Mouse (Mus musculus) urinary bladder, postnatal 36 days (tissue): Measurements from ENCODE around the gene Ryr1.

Experiments
- DNase-seq, 2 experiments: peaks; one replicate each; pipeline ENCODE4 v3.0.0; 2022; ENCODE audit warnings: low spot score in 2 of 2, mixed read lengths in 1 of 2

Ryr1 gene

DNA sequence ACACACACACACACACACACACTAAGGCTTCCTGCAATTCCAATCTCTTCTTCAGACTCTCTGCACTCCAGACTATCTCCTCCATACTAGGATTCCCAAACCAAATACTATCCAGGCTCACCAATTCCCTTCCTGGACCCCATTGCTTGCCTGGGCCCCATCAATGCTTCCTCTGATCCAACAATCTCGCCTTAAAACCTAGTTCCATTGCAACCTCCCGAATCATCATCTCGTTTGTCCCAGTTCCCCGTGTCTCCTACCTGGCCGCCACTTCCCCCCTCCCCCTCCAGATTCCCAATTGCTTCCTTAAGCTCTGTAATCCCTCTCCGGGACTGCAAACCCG, 163.4 kb downstream of the Ryr1 start:
- DNase-seq: no peak

DNA sequence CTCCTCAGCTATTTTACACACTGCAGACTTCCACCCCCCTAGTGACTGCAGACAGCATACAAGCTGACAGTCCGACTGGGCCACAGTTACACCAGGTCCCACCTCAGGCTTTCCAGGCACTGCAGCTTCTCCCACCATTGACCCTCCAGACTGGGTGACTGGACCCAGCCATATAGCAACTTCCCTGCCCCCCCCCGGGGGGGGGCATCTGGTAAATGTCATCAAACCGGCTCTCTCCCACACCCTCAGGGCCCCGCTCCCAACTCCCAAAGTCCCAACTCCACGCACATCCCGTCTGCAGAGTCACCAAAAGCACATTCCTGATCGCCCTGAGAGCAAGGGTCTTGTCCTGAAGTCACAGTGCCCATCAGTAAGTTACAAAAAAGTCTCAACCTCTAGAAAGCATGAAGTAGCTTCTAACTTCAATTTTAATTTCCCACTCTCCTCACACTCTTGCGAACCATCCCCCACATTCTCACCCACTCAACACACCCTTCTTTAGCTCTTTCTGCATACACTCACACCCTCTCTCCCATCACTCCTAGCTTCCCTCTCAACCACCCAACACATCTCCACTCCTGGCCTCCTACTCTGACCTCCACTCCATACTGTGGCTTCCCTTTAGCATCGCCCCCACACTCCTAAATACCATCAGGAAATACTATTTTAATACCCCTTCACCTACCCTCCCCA, 164.5 kb downstream of the Ryr1 start:
- no peak for DNase-seq

DNA sequence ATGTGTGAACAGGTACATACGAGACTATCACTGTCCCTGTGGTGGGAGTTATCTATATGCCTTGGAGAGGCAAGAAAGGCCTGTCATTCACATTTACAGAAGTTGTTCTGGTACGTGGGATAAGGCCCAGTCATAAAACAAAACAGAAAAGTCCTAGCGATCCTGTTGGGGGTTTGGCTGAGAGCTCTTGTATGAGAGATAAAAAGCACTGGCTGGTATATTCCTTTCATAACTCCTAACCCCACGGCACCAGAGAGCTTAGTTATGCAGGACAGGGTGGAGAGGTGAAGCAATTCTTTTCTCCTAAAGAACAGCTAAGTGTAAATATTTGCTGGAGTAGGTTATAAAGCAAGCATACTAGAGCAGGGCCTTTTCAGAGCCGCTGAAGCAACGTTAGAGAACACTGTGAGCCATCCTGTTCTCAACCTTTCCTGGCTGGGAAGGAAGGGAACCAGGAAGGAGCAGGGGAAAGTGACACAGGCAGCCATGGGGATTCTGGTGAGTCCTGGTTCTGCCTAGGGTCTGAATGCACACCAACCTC, 165.4 kb downstream of the Ryr1 start:
- DNase-seq: no peak

DNA sequence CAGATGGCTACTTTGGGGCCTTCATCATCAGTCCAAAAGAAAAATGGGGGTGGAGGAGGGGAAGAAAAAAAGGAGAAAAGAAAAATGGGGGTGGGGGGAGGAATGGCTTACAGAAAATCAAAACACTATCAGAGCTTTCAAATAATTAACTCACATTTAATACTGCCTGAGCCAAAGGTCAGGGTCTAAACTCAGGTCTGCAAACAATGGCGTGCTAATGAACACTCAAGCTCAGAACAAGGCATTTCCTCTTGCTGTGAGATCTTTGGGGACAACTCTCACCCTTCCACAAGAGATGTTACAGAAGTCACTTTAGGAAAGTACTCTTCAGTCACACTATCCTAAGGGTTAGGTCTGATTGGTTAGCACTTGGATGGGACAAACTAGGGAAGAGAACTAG, 166.2 kb downstream of the Ryr1 start:
- no peak for DNase-seq

DNA sequence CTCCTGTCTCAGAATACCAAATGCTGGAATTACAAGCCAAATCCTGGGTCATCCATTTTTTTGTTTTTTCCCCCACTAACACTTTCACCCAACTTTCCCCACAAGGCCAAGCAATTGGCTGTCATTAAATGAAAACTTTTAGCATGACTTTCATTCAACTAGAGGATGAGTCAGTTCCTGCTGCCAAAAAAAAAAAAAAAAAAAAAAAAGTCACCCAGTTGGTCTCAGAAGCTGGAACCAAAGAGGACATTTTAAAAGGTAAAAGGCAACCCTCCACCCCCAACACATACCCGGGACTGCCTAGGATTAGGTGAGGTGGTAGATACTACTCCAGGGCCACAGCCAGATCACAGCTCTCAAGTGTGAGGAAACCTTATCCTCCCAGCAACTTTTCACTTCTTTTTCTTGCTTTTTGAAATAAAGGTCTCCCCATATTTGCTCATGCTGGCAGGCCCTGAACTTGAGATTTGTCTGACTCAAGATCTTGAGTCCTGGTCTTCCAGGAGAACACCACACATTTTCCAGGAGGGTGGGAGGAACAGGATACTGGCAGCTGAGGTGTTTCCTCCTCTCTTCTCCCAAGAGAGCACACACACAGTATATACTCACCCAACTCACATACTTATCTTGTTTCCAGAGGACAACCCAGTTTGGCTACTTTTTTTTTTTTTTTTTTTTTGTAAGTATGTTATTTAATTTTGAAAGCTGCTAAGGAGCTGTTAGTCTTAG, 166.8 kb downstream of the Ryr1 start:
- no peak for DNase-seq

DNA sequence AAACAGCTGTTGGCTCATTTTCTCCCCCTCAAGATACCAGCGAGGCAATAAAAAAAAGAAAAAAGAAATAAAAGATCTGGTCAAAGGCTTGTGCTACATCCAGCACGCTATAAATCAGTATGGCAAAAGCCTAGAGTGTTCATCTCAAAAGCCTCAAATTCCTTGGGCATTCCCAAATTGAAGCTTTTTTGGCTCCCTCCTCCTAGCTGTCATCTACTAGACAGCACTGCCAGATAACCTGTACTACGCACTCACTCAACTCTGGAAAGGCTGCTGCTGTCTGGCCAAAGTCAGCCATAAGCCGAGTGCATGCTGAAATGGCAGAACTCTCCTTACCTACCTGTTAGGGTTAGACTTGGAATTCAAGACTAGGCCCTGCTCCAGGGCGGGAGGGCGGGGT, 167.7 kb downstream of the Ryr1 start:
- DNase-seq: no peak

DNA sequence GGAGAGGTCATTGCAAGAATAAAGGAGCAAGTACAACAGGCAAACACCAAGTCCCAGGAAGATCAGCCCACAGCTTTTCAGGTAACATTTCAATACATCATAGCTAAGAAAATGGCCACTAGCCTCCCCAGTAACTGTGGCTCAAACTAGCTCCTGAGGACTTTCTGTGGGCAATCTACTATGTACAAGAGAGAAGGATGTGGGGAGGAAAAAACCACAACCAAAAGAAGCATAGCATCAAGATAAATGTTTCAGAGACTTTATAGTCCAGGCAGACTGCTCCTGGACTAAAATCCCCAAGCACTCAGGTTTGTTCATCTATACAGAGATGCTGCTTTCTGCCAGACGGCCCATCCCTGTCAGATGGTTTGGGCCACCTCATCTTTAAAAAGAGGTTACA, 168.7 kb downstream of the Ryr1 start:
- no peak for DNase-seq

DNA sequence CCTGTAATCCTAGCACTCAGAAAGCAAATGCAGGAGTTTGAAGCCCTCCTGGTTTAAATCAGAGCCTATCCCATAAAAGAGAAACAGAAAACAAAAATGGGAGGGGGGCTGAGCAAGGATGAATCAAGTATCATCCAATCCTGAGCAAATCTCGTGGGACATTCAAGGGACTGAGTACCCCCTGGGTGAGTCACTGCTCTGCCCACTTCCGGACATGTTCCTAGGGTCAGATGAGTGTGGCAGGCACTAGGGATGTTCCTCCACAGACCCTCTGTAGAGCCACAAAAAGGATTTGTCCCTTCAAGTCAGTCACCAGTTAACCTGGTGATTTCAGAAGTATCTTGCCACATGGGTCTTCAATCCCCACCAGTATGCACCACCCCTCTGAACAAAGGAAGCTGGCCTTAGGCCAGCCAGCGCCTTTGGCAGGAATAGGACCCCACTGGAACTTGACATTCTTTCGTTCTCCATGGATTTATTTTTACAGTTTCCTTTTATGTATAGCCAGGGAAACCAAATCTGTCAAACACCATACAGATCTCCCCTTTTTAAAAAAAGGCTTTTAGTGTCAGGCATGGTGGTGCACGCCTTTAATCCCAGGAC, 169.6 kb downstream of the Ryr1 start:
- DNase-seq: no peak

DNA sequence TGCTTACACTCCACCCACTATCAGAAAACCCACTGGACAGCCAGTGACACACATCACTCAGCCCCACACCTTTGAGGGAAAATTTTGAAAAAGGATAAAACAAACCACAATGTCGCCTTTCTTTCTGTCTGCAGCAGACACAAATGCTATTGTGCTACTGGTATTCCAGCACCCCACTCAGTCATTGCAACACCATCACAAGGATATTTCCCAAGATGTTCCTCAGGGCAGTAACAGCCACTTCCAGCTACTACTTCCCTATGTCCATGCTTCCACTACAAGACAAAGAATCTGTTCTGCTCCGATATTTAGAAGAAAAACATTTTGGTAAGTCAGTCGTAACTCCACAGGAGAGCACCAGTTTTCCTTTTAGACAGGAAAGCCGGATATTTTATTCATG, 170.2 kb downstream of the Ryr1 start:
- DNase-seq: no peak

DNA sequence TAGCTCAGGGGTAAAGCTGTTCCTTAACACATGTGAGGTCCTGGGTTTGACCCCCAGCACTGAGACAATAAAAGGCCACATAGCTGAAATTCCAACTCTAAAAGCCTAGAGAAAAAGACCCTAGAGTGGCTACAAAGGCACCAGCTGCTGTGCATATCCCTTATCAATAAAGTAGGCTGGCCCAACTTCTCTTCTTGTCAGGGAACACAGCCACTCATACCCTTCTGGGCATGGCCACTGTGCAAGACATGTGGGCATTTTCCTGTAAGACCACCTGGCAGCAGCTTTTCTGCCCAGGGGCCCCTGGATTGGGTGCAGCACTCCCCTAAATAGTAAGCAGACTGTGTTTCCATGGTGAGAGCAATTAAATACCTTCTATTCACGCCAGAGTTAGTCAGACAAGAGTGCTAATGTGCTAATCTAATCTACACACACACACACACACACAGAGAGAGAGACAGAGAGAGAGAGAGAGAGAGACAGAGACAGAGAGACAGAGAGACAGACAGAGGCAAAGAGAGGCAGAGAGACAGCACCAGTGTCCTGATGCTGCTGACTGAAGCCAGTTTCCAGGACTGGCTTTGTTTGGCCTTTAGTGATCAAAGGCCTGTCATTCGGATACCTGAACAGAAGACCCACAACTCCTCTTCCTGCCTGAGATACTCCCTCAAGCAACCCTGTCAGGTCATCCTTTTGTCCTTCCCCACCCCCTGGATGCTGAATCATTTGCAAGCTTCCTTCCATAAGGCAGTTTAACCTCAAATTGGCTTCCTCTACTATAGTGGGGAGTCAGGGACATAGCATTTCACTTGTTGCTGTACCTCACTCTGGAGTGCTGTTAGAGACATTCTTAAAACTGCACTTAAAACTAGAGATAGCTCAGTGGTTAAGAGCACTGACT, 171.3 kb downstream of the Ryr1 start:
- no peak for DNase-seq
